Mouse (Mus musculus): ENCODE measurements around the gene Map1lc3b.

GRCm38 (mm10) chr8:121588750-121589149, 1.4 kb upstream of the Map1lc3b start:
- TF ChIP-seq POLR2A (IDR thresholded peaks at IDR 0.05; ENCODE audit: control insufficient read depth, low read depth, low read length) = no peak
- TF ChIP-seq CTCF (IDR thresholded peaks at IDR 0.05; ENCODE audit: control insufficient read depth, insufficient read depth, insufficient replicate concordance, low read depth, low read length) = no peak

Measured in testis, adult 2 months (tissue).